Comparison of ENCODE assay signal across 14 mouse cellular contexts in genomic region chr2:24680731-24681130, GRCm38 (mm10).
"Had no signal": no experiment of that assay in that cellular context is flagged by ENCODE, and none has a peak within 500 bp of the region (broad histone marks: within the 10 kb centered on the region; RNA-seq: fewer than 3 reads in every experiment).

No protein-coding gene starts in this region.

- DNase-seq: kidney, adult 9 months; kidney, postnatal 36 days; liver; liver, embryonic 13.5 days; liver, postnatal 0 days; lung, postnatal 14 days; right cerebral cortex, postnatal 4 days; spleen, adult 18-20 months; thymus, postnatal 36 days had no signal

- H3K4me1 ChIP-seq: liver, embryonic 13.5 days had no signal

- H3K4me2 ChIP-seq: limb, embryonic 12.5 days; liver, embryonic 13.5 days; lung, embryonic 15.5 days; midbrain, embryonic 13.5 days; neural tube, embryonic 12.5 days had no signal

- H3K9me3 ChIP-seq: limb, embryonic 12.5 days; liver, embryonic 13.5 days; lung, embryonic 15.5 days; midbrain, embryonic 13.5 days; neural tube, embryonic 12.5 days had no signal

- H3K9ac ChIP-seq: limb, embryonic 12.5 days; liver, embryonic 13.5 days; liver, postnatal 0 days; lung, embryonic 15.5 days; midbrain, embryonic 13.5 days; neural tube, embryonic 12.5 days had no signal

- H3K4me3 ChIP-seq: limb, embryonic 12.5 days; liver, embryonic 13.5 days; lung, embryonic 15.5 days; midbrain, embryonic 13.5 days; neural tube, embryonic 12.5 days had no signal

- H3K27me3 ChIP-seq: lung, embryonic 15.5 days; midbrain, embryonic 13.5 days had no signal

- H3K36me3 ChIP-seq: limb, embryonic 12.5 days; liver, embryonic 13.5 days; lung, embryonic 15.5 days had no signal

- ATAC-seq: liver, postnatal 0 days; midbrain, embryonic 13.5 days had no signal

- H3K27ac ChIP-seq: kidney, postnatal 0 days; limb, embryonic 12.5 days; liver, embryonic 13.5 days; lung, embryonic 15.5 days; midbrain, embryonic 13.5 days; neural tube, embryonic 12.5 days had no signal
